Mouse (Mus musculus) embryonic facial prominence, embryonic 10.5 days (tissue): Measurements from ENCODE around the gene Mgat3. TPM values are rescaled to one million over a fixed set of nuclear protein-coding genes. Genes with fewer than 3 reads are reported as not detected.

Experiments used
- DNase-seq: peaks from one replicate; pipeline ENCODE4 v3.0.0-alpha.2; 2017; ENCODE audit warnings: low spot score
- H3K27ac ChIP-seq: fragments of 300-500 bp; sonication (generic); replicated peaks from 2 replicates; pipeline ENCODE4 v1.5.1; 2016; ENCODE audit warnings: mild to moderate bottlenecking
- H3K27me3 ChIP-seq: fragments of 300-500 bp; sonication (generic); replicated peaks from 2 replicates; pipeline ENCODE4 v1.6.1; 2016; ENCODE audit warnings: low read depth, mild to moderate bottlenecking; ENCODE audit not compliant: poor library complexity, severe bottlenecking
- H3K36me3 ChIP-seq: fragments of 300-500 bp; sonication (generic); replicated peaks from 2 replicates; pipeline ENCODE4 v1.6.1; 2016; ENCODE audit warnings: mild to moderate bottlenecking, moderate library complexity
- H3K4me1 ChIP-seq: fragments of 300-500 bp; sonication (generic); 2 replicates; pipeline ENCODE4 v1.6.1; 2016
- H3K4me3 ChIP-seq: fragments of 300-500 bp; sonication (generic); 2 replicates; pipeline ENCODE4 v1.5.1; 2016; ENCODE audit warnings: mild to moderate bottlenecking, moderate library complexity
- H3K9me3 ChIP-seq: fragments of 300-500 bp; sonication (generic); 2 replicates; pipeline ENCODE4 v1.6.1; 2016; ENCODE audit warnings: mild to moderate bottlenecking
- WGBS: fragments of 180-500 bp; shearing (Covaris S2); methylation state at CpG from one replicate; pipeline ENCODE4 v1.1.7; 2016; 5-methylcytosine and 5-hydroxymethylcytosine counted together
- polyA plus RNA-seq: library from polyadenylated mRNA; unstranded; fragments of >200 nt; fragmentation: Nextera tagmentation; extraction: Ambion mirVana; gene quantifications from 2 replicates; pipeline ENCODE4 v1.2.1, GENCODE M21; 2016

Gene Mgat3
- polyA plus RNA-seq: 6.3 and 7.6 TPM in 2 replicates

GRCm38 (mm10) chr15:80173001-80173771 is at the start of gene Mgat3:
Gene Mgat3, plus strand, starts transcription at chr15:80173721.
- H3K4me3 ChIP-seq: peak within 1 kb of the TSS; percentile 77
- WGBS: 3% methylated on average over 85 of the region's 85 CpGs
- H3K36me3 ChIP-seq: no peaks in the 10 kb centered on the region
- DNase-seq: peak; percentile 76
- H3K27ac ChIP-seq: peak within 1 kb of the TSS; percentile 94
- H3K27me3 ChIP-seq: peaks cover 18% of the 10 kb centered on the region
- H3K4me1 ChIP-seq: peaks cover 68% of the 10 kb centered on the region
- H3K9me3 ChIP-seq: no peaks in the 10 kb centered on the region

GRCm38 (mm10) chr15:80124651-80125050 is 48.9 kb upstream of the Mgat3 start:
- no peaks in the 10 kb centered on the region for H3K36me3 ChIP-seq
- no peaks in the 10 kb centered on the region; the same call in 1 of the 2 replicates for H3K4me1 ChIP-seq
- WGBS: 81% methylated on average over 4 of the region's 4 CpGs
- H3K4me3 ChIP-seq: no peak overlapping the region
- H3K27me3 ChIP-seq: no peaks in the 10 kb centered on the region; the same call in 1 of the 2 replicates
- no peak for DNase-seq
- no peaks in the 10 kb centered on the region for H3K9me3 ChIP-seq
- H3K27ac ChIP-seq: no peak overlapping the region

GRCm38 (mm10) chr15:80127191-80127590 is 46.3 kb upstream of the Mgat3 start:
- DNase-seq: no peak
- H3K27ac ChIP-seq: no peak overlapping the region
- no peaks in the 10 kb centered on the region; the same call in 1 of the 2 replicates for H3K4me1 ChIP-seq
- WGBS: 79% methylated on average over 1 of the region's 1 CpGs
- H3K36me3 ChIP-seq: no peaks in the 10 kb centered on the region
- H3K27me3 ChIP-seq: no peaks in the 10 kb centered on the region; the same call in 1 of the 2 replicates
- no peak overlapping the region for H3K4me3 ChIP-seq
- H3K9me3 ChIP-seq: no peaks in the 10 kb centered on the region

GRCm38 (mm10) chr15:80129982-80130381 is 43.5 kb upstream of the Mgat3 start:
- H3K36me3 ChIP-seq: no peaks in the 10 kb centered on the region
- H3K4me3 ChIP-seq: no peak overlapping the region
- WGBS: 89% methylated on average over 6 of the region's 6 CpGs
- H3K4me1 ChIP-seq: peaks cover 24% of the 10 kb centered on the region
- no peaks in the 10 kb centered on the region; the same call in 1 of the 2 replicates for H3K27me3 ChIP-seq
- no peaks in the 10 kb centered on the region for H3K9me3 ChIP-seq
- H3K27ac ChIP-seq: no peak overlapping the region
- DNase-seq: no peak

GRCm38 (mm10) chr15:80130689-80131088 is 42.8 kb upstream of the Mgat3 start:
- Histone ChIP-seq H3K27ac (no peak overlapping the region), H3K9me3 (no peaks in the 10 kb centered on the region), H3K4me1 (peaks cover 24% of the 10 kb centered on the region), H3K36me3 (no peaks in the 10 kb centered on the region), H3K4me3 (no peak overlapping the region), H3K27me3 (no peaks in the 10 kb centered on the region)
- WGBS: 84% methylated on average over 5 of the region's 5 CpGs
- DNase-seq: no peak

- no peaks in the 10 kb centered on the region for H3K9me3 ChIP-seq
- H3K27me3 ChIP-seq: no peaks in the 10 kb centered on the region
- 81% methylated on average over 6 of the region's 6 CpGs for WGBS
- H3K27ac ChIP-seq: no peak overlapping the region
- no peak for DNase-seq
- H3K4me1 ChIP-seq: peaks cover 24% of the 10 kb centered on the region
- peaks cover 6% of the 10 kb centered on the region for H3K36me3 ChIP-seq
- no peak overlapping the region for H3K4me3 ChIP-seq
These were observed 42.1 kb upstream of the Mgat3 start for GRCm38 (mm10) chr15:80131421-80131820.

- 82% methylated on average over 9 of the region's 9 CpGs for WGBS
- peak overlapping the region; percentile 86 for H3K4me3 ChIP-seq
- H3K36me3 ChIP-seq: peaks cover 15% of the 10 kb centered on the region
- H3K4me1 ChIP-seq: peaks cover 26% of the 10 kb centered on the region
- no peaks in the 10 kb centered on the region for H3K9me3 ChIP-seq
- peak overlapping the region; percentile 100 for H3K27ac ChIP-seq
- DNase-seq: no peak
- no peaks in the 10 kb centered on the region for H3K27me3 ChIP-seq
These were observed 41.1 kb upstream of the Mgat3 start for GRCm38 (mm10) chr15:80132452-80132851.

- peak within 1 kb of the TSS; percentile 100 for H3K27ac ChIP-seq
- peaks cover 32% of the 10 kb centered on the region for H3K4me1 ChIP-seq
- H3K27me3 ChIP-seq: no peaks in the 10 kb centered on the region
- H3K4me3 ChIP-seq: peak within 1 kb of the TSS; percentile 86
- WGBS: under 1% methylated on average over 59 of the region's 59 CpGs
- peaks cover 15% of the 10 kb centered on the region for H3K36me3 ChIP-seq
- H3K9me3 ChIP-seq: no peaks in the 10 kb centered on the region
- peak; percentile 95 for DNase-seq
These were observed 40.4 kb upstream of the Mgat3 start, which contains the start of gene Tab1 for GRCm38 (mm10) chr15:80132993-80133586. Gene Tab1, plus strand, starts transcription at chr15:80133127.

- H3K36me3 ChIP-seq: peaks cover 23% of the 10 kb centered on the region
- H3K9me3 ChIP-seq: no peaks in the 10 kb centered on the region
- peak overlapping the region; percentile 100 for H3K27ac ChIP-seq
- H3K4me1 ChIP-seq: peaks cover 38% of the 10 kb centered on the region
- 18% methylated on average over 14 of the region's 14 CpGs for WGBS
- DNase-seq: no peak
- peak overlapping the region; percentile 86 for H3K4me3 ChIP-seq
- H3K27me3 ChIP-seq: no peaks in the 10 kb centered on the region
These were observed 39.7 kb upstream of the Mgat3 start for GRCm38 (mm10) chr15:80133682-80134449.

- Histone ChIP-seq H3K4me1 (peaks cover 38% of the 10 kb centered on the region), H3K36me3 (peaks cover 28% of the 10 kb centered on the region), H3K9me3 (no peaks in the 10 kb centered on the region), H3K27me3 (no peaks in the 10 kb centered on the region), H3K27ac (peak overlapping the region; percentile 100), H3K4me3 (peak overlapping the region; percentile 86)
- WGBS: 65% methylated on average over 9 of the region's 9 CpGs
- no peak for DNase-seq
These were observed 39.1 kb upstream of the Mgat3 start for GRCm38 (mm10) chr15:80134450-80134847.

GRCm38 (mm10) chr15:80135499-80135898 is 38.0 kb upstream of the Mgat3 start:
- 93% methylated on average over 2 of the region's 2 CpGs for WGBS
- H3K4me3 ChIP-seq: no peak overlapping the region

GRCm38 (mm10) chr15:80136645-80137044 is 36.9 kb upstream of the Mgat3 start:
- 92% methylated on average over 3 of the region's 3 CpGs for WGBS

More at GRCm38 (mm10) chr15:80135499-80135898, 38.0 kb upstream of the Mgat3 start:
- Histone ChIP-seq H3K36me3 (peaks cover 39% of the 10 kb centered on the region), H3K9me3 (no peaks in the 10 kb centered on the region), H3K27me3 (no peaks in the 10 kb centered on the region), H3K4me1 (peaks cover 38% of the 10 kb centered on the region), H3K27ac (no peak overlapping the region)
- DNase-seq: no peak

More at GRCm38 (mm10) chr15:80136645-80137044, 36.9 kb upstream of the Mgat3 start:
- Histone ChIP-seq H3K4me3 (no peak overlapping the region), H3K4me1 (peaks cover 38% of the 10 kb centered on the region), H3K27me3 (no peaks in the 10 kb centered on the region), H3K27ac (no peak overlapping the region), H3K36me3 (peaks cover 50% of the 10 kb centered on the region), H3K9me3 (peaks cover 5% of the 10 kb centered on the region; the same call in 1 of the 2 replicates)
- no peak for DNase-seq
